Mouse (Mus musculus): ENCODE results near the gene Dmrta2.

The Dmrta2 gene

GRCm38 (mm10) chr4:109977148-109978067 is at the start of gene Dmrta2:
Dmrta2 (plus strand) TSS chr4:109978053.
- peak; percentile 71 for DNase-seq (ENCODE audit: inconsistent ontology term)

- no peak for DNase-seq (ENCODE audit: inconsistent ontology term)
These were observed 48.8 kb upstream of the Dmrta2 start for GRCm38 (mm10) chr4:109929058-109929457.

- DNase-seq (ENCODE audit: inconsistent ontology term): no peak
These were observed 47.4 kb upstream of the Dmrta2 start for GRCm38 (mm10) chr4:109930445-109930844.

- DNase-seq (ENCODE audit: inconsistent ontology term): no peak
These were observed 46.9 kb upstream of the Dmrta2 start for GRCm38 (mm10) chr4:109930935-109931334.

- DNase-seq (ENCODE audit: inconsistent ontology term): no peak
These were observed 41.3 kb upstream of the Dmrta2 start for GRCm38 (mm10) chr4:109936557-109936956.

GRCm38 (mm10) chr4:109939291-109939690 is 38.6 kb upstream of the Dmrta2 start:
- DNase-seq (ENCODE audit: inconsistent ontology term): no peak

- DNase-seq (ENCODE audit: inconsistent ontology term): no peak
These were observed 32.3 kb upstream of the Dmrta2 start for GRCm38 (mm10) chr4:109945554-109945953.

- no peak for DNase-seq (ENCODE audit: inconsistent ontology term)
These were observed 28.5 kb upstream of the Dmrta2 start for GRCm38 (mm10) chr4:109949307-109949706.

GRCm38 (mm10) chr4:109953509-109953908 is 24.3 kb upstream of the Dmrta2 start:
- no peak for DNase-seq (ENCODE audit: inconsistent ontology term)

- DNase-seq (ENCODE audit: inconsistent ontology term): peak; percentile 85
These were observed 17.5 kb upstream of the Dmrta2 start for GRCm38 (mm10) chr4:109960201-109960935.

GRCm38 (mm10) chr4:109963570-109964279 is 14.1 kb upstream of the Dmrta2 start:
- no peak for DNase-seq (ENCODE audit: inconsistent ontology term)

- no peak for DNase-seq (ENCODE audit: inconsistent ontology term)
These were observed 8.3 kb upstream of the Dmrta2 start for GRCm38 (mm10) chr4:109969561-109969960.

GRCm38 (mm10) chr4:109973991-109974654 is 3.7 kb upstream of the Dmrta2 start:
- DNase-seq (ENCODE audit: inconsistent ontology term): no peak

GRCm38 (mm10) chr4:109974655-109975380 is 3.0 kb upstream of the Dmrta2 start:
- DNase-seq (ENCODE audit: inconsistent ontology term): no peak

GRCm38 (mm10) chr4:109975381-109976240 is 2.2 kb upstream of the Dmrta2 start:
- no peak for DNase-seq (ENCODE audit: inconsistent ontology term)

GRCm38 (mm10) chr4:109976273-109977147 is 1.3 kb upstream of the Dmrta2 start:
- DNase-seq (ENCODE audit: inconsistent ontology term): no peak

GRCm38 (mm10) chr4:109978068-109978857 is 410 bp downstream of the Dmrta2 start:
- DNase-seq (ENCODE audit: inconsistent ontology term): no peak

GRCm38 (mm10) chr4:109978858-109979340 is 1.0 kb downstream of the Dmrta2 start:
- no peak for DNase-seq (ENCODE audit: inconsistent ontology term)

All from Muller cell, postnatal 12 days (primary cell).